In genomic region chr11:106329128-106329527, GRCm38 (mm10) we compare ENCODE assay signal across 21 mouse cellular contexts. TPM values are rescaled to one million over a fixed set of nuclear protein-coding genes. Genes with fewer than 3 reads are reported as not detected.
A peak's percentile ranks its signal among the peaks of the same experiment; 100 is the strongest.
DNase-seq lines count a peak whose midpoint lies in the region; ATAC-seq and TF ChIP-seq lines count a peak whose summit lies in the region.
"Had no signal": no experiment of that assay in that cellular context is flagged by ENCODE, and none has a peak within 500 bp of the region (broad histone marks: within the 10 kb centered on the region; RNA-seq: fewer than 3 reads in every experiment).

No protein-coding gene starts in this region.

- no peak overlapping the region for H3K9ac ChIP-seq in heart, adult 2 months (ENCODE audit: low read depth, low read length)
- H3K9ac ChIP-seq in CH12.LX (ENCODE audit: insufficient read depth, low read depth), result no peak overlapping the region
- H3K9ac ChIP-seq in kidney, embryonic 15.5 days, result no peak overlapping the region
- H3K9ac ChIP-seq: forebrain, embryonic 12.5 days; lung, embryonic 15.5 days; neural tube, embryonic 13.5 days had no signal

- TF ChIP-seq RAD21 in CH12.LX (IDR thresholded peaks at IDR 0.05; ENCODE audit: low read depth, low read length), result no peak

- no peak overlapping the region for H3K4me3 ChIP-seq in heart, adult 2 months
- no peak overlapping the region for H3K4me3 ChIP-seq in CH12.LX (replicated peaks in 1 of 3; ENCODE audit: low read depth in 2 of 3, low read length in 2 of 3, poor library complexity in 1 of 3)
- H3K4me3 ChIP-seq in heart, embryonic 10.5 days, result peak overlapping the region; percentile 32; the same call in 1 of the 2 replicates
- no peak overlapping the region for H3K4me3 ChIP-seq in kidney, embryonic 15.5 days (replicated peaks)
- H3K4me3 ChIP-seq: forebrain, embryonic 12.5 days; lung, embryonic 15.5 days; neural tube, embryonic 13.5 days had no signal

- dilution Hi-C loops in CH12.LX (cut with MboI; ENCODE audit: extremely low pct_ligation_motif_present, extremely low pct_unique_long_range_greater_than_20kb, low sequenced_read_pairs), result no loop called here

- intact Hi-C loops in heart, adult 2 months (cut with DNase I), result no loop called here
- intact Hi-C loops in heart, postnatal 25 days (cut with DNase I), result loop anchor here (2.0 kb wide), 2 partner anchors 38 to 64 kb away; no protein-coding TSS in a partner anchor
- intact Hi-C loops in heart, postnatal 10 days (cut with DNase I), result loop anchor here (1.0 kb wide), 1 partner anchor 63 kb away; no protein-coding TSS in a partner anchor
- intact Hi-C loops in left cerebral cortex, postnatal 36 days (cut with DNase I), result loop anchor here (5.0 kb wide), 1 partner anchor 53 kb away; no protein-coding TSS in a partner anchor

- H3K4me1 ChIP-seq in heart, adult 2 months (ENCODE audit: control insufficient read depth, insufficient read depth, low read length), result peaks cover 5% of the 10 kb centered on the region
- H3K4me1 ChIP-seq in CH12.LX (ENCODE audit: control insufficient read depth in 1 of 2, insufficient read depth in 2 of 2), result peaks cover 26 to 43% of the 10 kb centered on the region in 2 experiments
- peaks cover 70% of the 10 kb centered on the region for H3K4me1 ChIP-seq in heart, embryonic 10.5 days
- peaks cover 41% of the 10 kb centered on the region for H3K4me1 ChIP-seq in kidney, embryonic 15.5 days
- H3K4me1 ChIP-seq: forebrain, embryonic 12.5 days had no signal

- no peak for TF ChIP-seq POLR2A in heart, adult 2 months (IDR thresholded peaks at IDR 0.05; ENCODE audit: insufficient read depth, low read depth, low read length)
- TF ChIP-seq POLR2A in CH12.LX (IDR thresholded peaks at IDR 0.05; ENCODE audit: low read depth, low read length), result no peak

- in situ Hi-C loops in CH12.LX (cut with MboI; ENCODE audit: low pct_ligation_motif_present, low pct_unique_long_range_greater_than_20kb, low sequenced_read_pairs), result loop anchor here (5.0 to 10.0 kb wide), 3 partner anchors 42 to 166 kb away; no protein-coding TSS in a partner anchor

- H3K79me2 ChIP-seq in heart, adult 2 months (replicated peaks; ENCODE audit: control insufficient read depth, insufficient read depth, low read length), result no peaks in the 10 kb centered on the region
- H3K79me2 ChIP-seq in CH12.LX (replicated peaks; ENCODE audit: control insufficient read depth, extremely low read depth, insufficient read depth, poor library complexity, severe bottlenecking), result no peaks in the 10 kb centered on the region

- no peak for ATAC-seq in kidney, embryonic 15.5 days (replicated peaks; ENCODE audit: low FRiP score)
- ATAC-seq: hindbrain, embryonic 16.5 days had no signal

- no peak for TF ChIP-seq CTCF in heart, adult 2 months (IDR thresholded peaks at IDR 0.05)
- no peak for TF ChIP-seq CTCF in CH12.LX (conservative IDR thresholded peaks at IDR 0.05 in 1 of 2, IDR thresholded peaks at IDR 0.05 in 1 of 2; ENCODE audit: low read depth in 2 of 2, low read length in 2 of 2)

- 0 out of 2 replicates have a peak, but pooled peaks have one; percentile 54 for TF ChIP-seq EP300 in heart, adult 2 months (IDR thresholded peaks at IDR 0.05; ENCODE audit: insufficient read depth, low read depth, low read length)
- TF ChIP-seq EP300 in CH12.LX (IDR thresholded peaks at IDR 0.05; ENCODE audit: low read length), result no peak

- no peak overlapping the region for H3K4me2 ChIP-seq in CH12.LX (ENCODE audit: insufficient read depth, low read depth, poor library complexity, severe bottlenecking)
- no peak overlapping the region for H3K4me2 ChIP-seq in kidney, embryonic 15.5 days
- H3K4me2 ChIP-seq: forebrain, embryonic 12.5 days; lung, embryonic 15.5 days; midbrain, embryonic 11.5 days; neural tube, embryonic 13.5 days had no signal

- H3K27me3 ChIP-seq in heart, adult 2 months (ENCODE audit: control insufficient read depth, insufficient read depth, low read length), result no peaks in the 10 kb centered on the region
- H3K27me3 ChIP-seq in CH12.LX (replicated peaks), result peaks cover 3% of the 10 kb centered on the region
- no peaks in the 10 kb centered on the region for H3K27me3 ChIP-seq in heart, embryonic 10.5 days (ENCODE audit: insufficient read depth, poor library complexity, severe bottlenecking)
- no peaks in the 10 kb centered on the region for H3K27me3 ChIP-seq in kidney, embryonic 15.5 days
- H3K27me3 ChIP-seq: lung, embryonic 15.5 days; neural tube, embryonic 13.5 days had no signal

- 29% methylated on average over 6 of the region's 6 CpGs for WGBS in heart, adult 2 months
- 23% methylated on average over 6 of the region's 6 CpGs for WGBS in heart, embryonic 10.5 days
- 51% methylated on average over 6 of the region's 6 CpGs for WGBS in kidney, embryonic 15.5 days

- DNase-seq in heart, adult 2 months, result no peak
- DNase-seq in heart, postnatal 25 days (ENCODE audit: low spot score), result no peak
- peak; percentile 42 for DNase-seq in CH12.LX (ENCODE audit: extremely low read depth)
- no peak for DNase-seq in heart, embryonic 10.5 days (ENCODE audit: low spot score)
- peak; percentile 60 for DNase-seq in heart, postnatal 10 days
- DNase-seq in left cerebral cortex, postnatal 36 days (ENCODE audit: low spot score in 2 of 2), result no peak
- no peak for DNase-seq in adrenal gland, postnatal 4 days (ENCODE audit: low spot score in 2 of 2)

- no peaks in the 10 kb centered on the region for H3K9me3 ChIP-seq in CH12.LX (replicated peaks; ENCODE audit: low read length)
- H3K9me3 ChIP-seq in heart, embryonic 10.5 days, result no peaks in the 10 kb centered on the region
- H3K9me3 ChIP-seq in kidney, embryonic 15.5 days (replicated peaks), result no peaks in the 10 kb centered on the region
- H3K9me3 ChIP-seq: forebrain, embryonic 12.5 days; G1E; lung, embryonic 15.5 days; neural tube, embryonic 13.5 days had no signal

- H3K36me3 ChIP-seq in heart, adult 2 months (ENCODE audit: control insufficient read depth, insufficient read depth, low read length), result no peaks in the 10 kb centered on the region
- H3K36me3 ChIP-seq in CH12.LX (replicated peaks in 1 of 2; ENCODE audit: control insufficient read depth in 1 of 2, insufficient read depth in 1 of 2, low read length in 1 of 2), result no peaks in the 10 kb centered on the region
- H3K36me3 ChIP-seq in heart, embryonic 10.5 days, result no peaks in the 10 kb centered on the region
- H3K36me3 ChIP-seq in kidney, embryonic 15.5 days, result no peaks in the 10 kb centered on the region
- H3K36me3 ChIP-seq: forebrain, embryonic 12.5 days; G1E; lung, embryonic 15.5 days; neural tube, embryonic 13.5 days had no signal

- H3K27ac ChIP-seq in heart, adult 2 months, result peak overlapping the region; percentile 73
- H3K27ac ChIP-seq in CH12.LX (ENCODE audit: insufficient read depth, low read depth), result no peak overlapping the region
- H3K27ac ChIP-seq in heart, embryonic 10.5 days, result peak overlapping the region; percentile 82
- no peak overlapping the region for H3K27ac ChIP-seq in kidney, embryonic 15.5 days
- H3K27ac ChIP-seq: forebrain, embryonic 12.5 days; lung, embryonic 15.5 days; neural tube, embryonic 13.5 days had no signal

RNA-seq across cellular contexts. Expression of gene Cd79b, which starts 14.6 kb away (rescaled TPM):
- 1 to 10 TPM; 1.7 to 3.0 TPM for total RNA-seq in heart, adult 2 months (2021)
- 3.4 and 10.1 TPM in 2 replicates for polyA plus RNA-seq in heart, adult 2 months (2012; rRNA removed)
- total RNA-seq in heart, postnatal 25 days (2021), result 1 to 10 TPM; 1.3 to 2.8 TPM
- 503 and 527 TPM in 2 replicates for total RNA-seq in CH12.LX (2012; rRNA removed)
- 636 and 689 TPM in 2 replicates for total RNA-seq in CH12.LX (2014; rRNA removed)
- polyA plus RNA-seq in CH12.LX (2012; ENCODE audit: insufficient read length, low read depth), result 678 and 741 TPM in 2 replicates
- 0.39 and 0.87 TPM in 2 replicates for polyA plus RNA-seq in heart, embryonic 10.5 days (2016; fragmentation: Nextera tagmentation; extraction: Ambion mirVana)
- 1 to 10 TPM; 2.3 to 3.1 TPM for total RNA-seq in heart, postnatal 10 days (2021)
- under 1 TPM; 0.27 to 0.34 TPM for total RNA-seq in left cerebral cortex, postnatal 36 days (2021)
- total RNA-seq in adrenal gland, postnatal 4 days (2021), result 1 to 10 TPM; 2.8 to 5.2 TPM
- 6.8 and 7.3 TPM in 2 replicates for polyA plus RNA-seq in kidney, embryonic 15.5 days (2015; fragmentation: Nextera tagmentation; extraction: Ambion mirVana)
- total RNA-seq: G1E had no signal

RNA-seq across cellular contexts. Expression of gene Scn4a, which starts 24.0 kb away (rescaled TPM):
- 10 to 100 TPM; 22.1 to 22.8 TPM for total RNA-seq in heart, adult 2 months (2021)
- 11.9 and 20.7 TPM in 2 replicates for polyA plus RNA-seq in heart, adult 2 months (2012; rRNA removed)
- 1 to 10 TPM; 9.7 to 9.9 TPM for total RNA-seq in heart, postnatal 25 days (2021)
- total RNA-seq in CH12.LX (2012; rRNA removed) (0.50 and 0.64 TPM in 2 replicates), CH12.LX (2014; rRNA removed) (0.55 and 0.57 TPM in 2 replicates)
- polyA plus RNA-seq in CH12.LX (2012; ENCODE audit: insufficient read length, low read depth), result 0.97 and 1.00 TPM in 2 replicates
- polyA plus RNA-seq in heart, embryonic 10.5 days (2016; fragmentation: Nextera tagmentation; extraction: Ambion mirVana), result 0.20 and 0.44 TPM in 2 replicates
- total RNA-seq in heart, postnatal 10 days (2021), result 1 to 10 TPM; 3.2 to 3.6 TPM
- not detected for total RNA-seq in left cerebral cortex, postnatal 36 days (2021)
- total RNA-seq in adrenal gland, postnatal 4 days (2021), result 1 to 10 TPM; 1.0 to 3.0 TPM
- polyA plus RNA-seq in kidney, embryonic 15.5 days (2015; fragmentation: Nextera tagmentation; extraction: Ambion mirVana), result 0.42 and 0.75 TPM in 2 replicates
- total RNA-seq: layer of hippocampus, postnatal 14 days; left cerebral cortex, postnatal 25 days had no signal
- polyA plus RNA-seq: G1E; hindbrain, embryonic 16.5 days; midbrain, embryonic 11.5 days; neural tube, embryonic 13.5 days had no signal

RNA-seq across cellular contexts. Expression of gene Gh, which starts 27.5 kb away (rescaled TPM):
- not detected for total RNA-seq in heart, adult 2 months (2021)
- not detected in 2 replicates for polyA plus RNA-seq in heart, adult 2 months (2012; rRNA removed)
- not detected for total RNA-seq in heart, postnatal 25 days (2021)
- total RNA-seq in CH12.LX (2012; rRNA removed), result 0.38 and 0.46 TPM in 2 replicates
- 0.31 and 0.68 TPM in 2 replicates for total RNA-seq in CH12.LX (2014; rRNA removed)
- polyA plus RNA-seq in CH12.LX (2012; ENCODE audit: insufficient read length, low read depth), result 0.76 and 1.0 TPM in 2 replicates
- not detected in 2 replicates for polyA plus RNA-seq in heart, embryonic 10.5 days (2016; fragmentation: Nextera tagmentation; extraction: Ambion mirVana)
- not detected for total RNA-seq in heart, postnatal 10 days (2021)
- total RNA-seq in left cerebral cortex, postnatal 36 days (2021), result not detected
- under 1 TPM in 1 of 2 experiments, not detected in 1; 0.37 TPM for total RNA-seq in adrenal gland, postnatal 4 days (2021)
- polyA plus RNA-seq in kidney, embryonic 15.5 days (2015; fragmentation: Nextera tagmentation; extraction: Ambion mirVana), result not detected in 2 replicates
- total RNA-seq: adrenal gland, adult 2 months; G1E; layer of hippocampus, postnatal 14 days; left cerebral cortex, postnatal 25 days; liver, adult 2 months; monocyte, adult 5-6 weeks had no signal
- polyA plus RNA-seq: adrenal gland, adult 2 months; forebrain, embryonic 12.5 days; G1E; gonadal fat pad, adult 2 months; liver, adult 2 months; lung, embryonic 15.5 days; midbrain, embryonic 11.5 days; neural tube, embryonic 13.5 days had no signal

RNA-seq across cellular contexts. Expression of gene Prr29, which starts 36.1 kb away (rescaled TPM):
- under 1 TPM; 0.37 to 0.48 TPM for total RNA-seq in heart, adult 2 months (2021)
- polyA plus RNA-seq in heart, adult 2 months (2012; rRNA removed), result 7.9 and 10.4 TPM in 2 replicates
- under 1 TPM; 0.73 to 0.95 TPM for total RNA-seq in heart, postnatal 25 days (2021)
- total RNA-seq in CH12.LX (2012; rRNA removed) (0.17 TPM in 1 of 2 replicates, not detected in the other), CH12.LX (2014; rRNA removed) (not detected in 2 replicates)
- polyA plus RNA-seq in CH12.LX (2012; ENCODE audit: insufficient read length, low read depth), result 0.21 TPM in 1 of 2 replicates, not detected in the other
- 0.11 and 0.21 TPM in 2 replicates for polyA plus RNA-seq in heart, embryonic 10.5 days (2016; fragmentation: Nextera tagmentation; extraction: Ambion mirVana)
- total RNA-seq in heart, postnatal 10 days (2021), result under 1 TPM; 0.31 to 0.64 TPM
- not detected for total RNA-seq in left cerebral cortex, postnatal 36 days (2021)
- not detected for total RNA-seq in adrenal gland, postnatal 4 days (2021)
- 0.23 and 0.60 TPM in 2 replicates for polyA plus RNA-seq in kidney, embryonic 15.5 days (2015; fragmentation: Nextera tagmentation; extraction: Ambion mirVana)
- total RNA-seq: adrenal gland, adult 2 months; left cerebral cortex, postnatal 25 days; liver, adult 2 months; monocyte, adult 5-6 weeks had no signal
- polyA plus RNA-seq: adrenal gland, adult 2 months; forebrain, embryonic 12.5 days; frontal cortex, adult 2 months; hindbrain, embryonic 16.5 days; midbrain, embryonic 11.5 days; neural tube, embryonic 13.5 days had no signal

RNA-seq across cellular contexts. Expression of gene Tcam1, which starts 52.7 kb away (rescaled TPM):
- not detected for total RNA-seq in heart, adult 2 months (2021)
- polyA plus RNA-seq in heart, adult 2 months (2012; rRNA removed), result 0.10 TPM in 1 of 2 replicates, not detected in the other
- not detected for total RNA-seq in heart, postnatal 25 days (2021)
- total RNA-seq in CH12.LX (2012; rRNA removed) (4.2 and 5.9 TPM in 2 replicates), CH12.LX (2014; rRNA removed) (0.68 and 0.82 TPM in 2 replicates)
- polyA plus RNA-seq in CH12.LX (2012; ENCODE audit: insufficient read length, low read depth), result 0.64 and 0.99 TPM in 2 replicates
- polyA plus RNA-seq in heart, embryonic 10.5 days (2016; fragmentation: Nextera tagmentation; extraction: Ambion mirVana), result 0.18 and 0.40 TPM in 2 replicates
- total RNA-seq in heart, postnatal 10 days (2021), result under 1 TPM in 1 of 2 experiments, not detected in 1; 0.07 TPM
- total RNA-seq in left cerebral cortex, postnatal 36 days (2021), result under 1 TPM; 0.15 to 0.25 TPM
- under 1 TPM; 0.25 to 0.34 TPM for total RNA-seq in adrenal gland, postnatal 4 days (2021)
- 0.65 and 0.82 TPM in 2 replicates for polyA plus RNA-seq in kidney, embryonic 15.5 days (2015; fragmentation: Nextera tagmentation; extraction: Ambion mirVana)
- total RNA-seq: G1E; liver, adult 2 months; monocyte, adult 5-6 weeks had no signal
- polyA plus RNA-seq: adrenal gland, adult 2 months; liver, adult 2 months had no signal

Comparison
In these comparisons a context has a peak if more than half of its experiments do, and no peak if none do; other contexts are left out.
1. DNase-seq: peak in CH12.LX (single experiment) and heart, postnatal 10 days (2 of 2); none in heart, adult 2 months (0 of 2), heart, postnatal 25 days (single experiment), heart, embryonic 10.5 days (single experiment), left cerebral cortex, postnatal 36 days (0 of 2) and adrenal gland, postnatal 4 days (0 of 2).
2. H3K27ac ChIP-seq: peak in heart, adult 2 months (single experiment) and heart, embryonic 10.5 days (single experiment); none in CH12.LX (single experiment) and kidney, embryonic 15.5 days (single experiment).
3. RNA of gene Cd79b, which starts 14.6 kb away (total RNA-seq): 503 to 689 TPM in CH12.LX; 2.8 to 5.2 TPM in adrenal gland, postnatal 4 days, 2.3 to 3.1 TPM in heart, postnatal 10 days, 1.7 to 3.0 TPM in heart, adult 2 months, 1.3 to 2.8 TPM in heart, postnatal 25 days and 0.27 to 0.34 TPM in left cerebral cortex, postnatal 36 days; every median in the first group is over 10 times any median in the second.